Mouse (Mus musculus) lung, embryonic 16.5 days (tissue): Measurements from ENCODE around the gene Pex14. TPM values are rescaled to one million over a fixed set of nuclear protein-coding genes. Genes with fewer than 3 reads are reported as not detected.
A peak's percentile ranks its signal among the peaks of the same experiment; 100 is the strongest.

Experiments
- ATAC-seq: fragments of 200-750 bp; cut with Nextera tagmentation; 2 replicates; pipeline ENCODE4 v1.8.0; 2017; ENCODE audit warnings: low read depth, mild to moderate bottlenecking, moderate library complexity
- H3K27ac ChIP-seq: fragments of 300-500 bp; sonication (generic); 2 replicates; pipeline ENCODE4 v1.5.1; 2014; ENCODE audit warnings: mild to moderate bottlenecking, control low read depth, low read length
- H3K27me3 ChIP-seq: fragments of 300-500 bp; sonication (generic); 2 replicates; pipeline ENCODE4 v1.6.1; 2014; ENCODE audit warnings: low read depth, low read length, mixed read lengths; ENCODE audit not compliant: control insufficient read depth, insufficient read depth
- H3K36me3 ChIP-seq: fragments of 300-500 bp; sonication (generic); 2 replicates; pipeline ENCODE4 v1.6.1; 2014; ENCODE audit warnings: low read length; ENCODE audit not compliant: control insufficient read depth, insufficient read depth
- H3K4me1 ChIP-seq: fragments of 300-500 bp; sonication (generic); replicated peaks from 2 replicates; pipeline ENCODE4 v1.6.1; 2014; ENCODE audit warnings: low read length, mixed read lengths; ENCODE audit not compliant: control insufficient read depth, insufficient read depth
- H3K4me2 ChIP-seq: fragments of 300-500 bp; sonication (generic); 2 replicates; pipeline ENCODE4 v1.6.1; 2014; ENCODE audit warnings: low read depth, low read length, control low read depth
- H3K4me3 ChIP-seq: fragments of 300-500 bp; sonication (generic); 2 replicates; pipeline ENCODE4 v1.5.1; 2014; ENCODE audit warnings: mild to moderate bottlenecking, low read length, control low read depth
- H3K9ac ChIP-seq: fragments of 300-500 bp; sonication (generic); 2 replicates; pipeline ENCODE4 v1.6.1; 2014; ENCODE audit warnings: low read length, control low read depth
- H3K9me3 ChIP-seq: fragments of 300-500 bp; sonication (generic); 2 replicates; pipeline ENCODE4 v1.6.1; 2016; ENCODE audit warnings: low read length; ENCODE audit not compliant: control insufficient read depth
- WGBS: fragments of 180-500 bp; shearing (Covaris S2); extraction: QIAGEN DNeasy Blood & Tissue Kit; methylation state at CpG from one replicate; pipeline ENCODE4 v1.1.7; 2014; 5-methylcytosine and 5-hydroxymethylcytosine counted together
- polyA plus RNA-seq: library from polyadenylated mRNA; unstranded; fragments of >200 nt; fragmentation: Nextera tagmentation; extraction: Ambion mirVana; gene quantifications from 2 replicates; pipeline ENCODE4 v1.2.1, GENCODE M21; 2015

The Pex14 gene
- polyA plus RNA-seq: 47.5 and 48.8 TPM in 2 replicates

DNA sequence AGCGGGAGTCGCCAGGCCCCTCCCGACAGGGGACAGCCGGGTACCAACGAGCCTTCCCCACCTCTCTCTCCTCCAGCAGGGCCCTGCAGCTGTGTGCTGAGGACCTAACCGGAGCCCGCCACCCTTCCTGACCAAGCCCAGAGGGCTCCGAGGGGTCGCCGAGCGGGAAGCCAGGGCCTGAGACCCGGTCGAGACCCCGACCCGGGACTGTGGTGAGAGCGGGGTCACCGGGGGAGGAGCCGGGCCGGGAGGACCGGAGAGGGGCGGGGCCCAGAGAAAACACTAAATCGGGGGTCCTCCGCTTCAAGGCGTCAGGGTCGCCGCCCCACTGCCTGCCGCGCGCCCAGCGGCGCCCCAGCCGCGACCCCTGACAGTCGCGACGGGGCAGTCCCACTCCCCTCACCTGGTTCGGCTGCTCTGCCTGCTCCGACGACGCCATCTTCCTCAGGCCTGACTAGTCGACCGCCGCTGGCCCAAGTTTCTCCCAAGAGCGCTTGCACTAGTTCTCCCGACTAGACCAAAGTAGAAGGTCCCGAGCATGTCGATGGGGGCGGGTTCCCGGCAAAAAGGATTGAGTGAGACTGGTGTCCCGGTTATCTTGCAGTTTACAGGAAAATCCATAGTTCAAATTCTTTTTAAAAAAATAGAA is at the start of gene Pex14:
TSS of gene Pex14 (minus strand) at position 508 of the 649 bp plus-strand sequence.
- H3K9ac ChIP-seq: peak within 1 kb of the TSS; percentile 94

DNA sequence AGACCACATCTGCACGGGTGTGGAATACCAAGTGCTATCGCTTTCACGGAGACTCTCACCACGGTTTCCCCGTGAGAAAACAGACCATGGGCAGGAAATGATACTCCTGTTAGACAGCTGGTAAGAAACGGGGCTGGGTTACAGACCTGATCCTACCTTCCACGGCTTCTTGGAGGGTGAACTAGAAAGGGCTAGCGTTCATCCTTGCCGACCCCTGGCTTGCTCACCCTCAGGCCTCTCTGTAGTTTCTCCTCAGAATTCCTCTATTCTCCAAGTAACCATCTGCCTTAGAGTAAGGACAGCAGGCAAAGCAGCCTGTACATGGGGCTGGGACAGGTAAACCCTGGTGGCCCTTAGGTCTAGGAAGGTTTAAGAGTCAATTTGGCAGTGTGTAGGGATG is 49.5 kb upstream of the Pex14 start:
- Histone ChIP-seq H3K4me2 (no peak overlapping the region), H3K9ac (no peak overlapping the region), H3K27me3 (no peaks in the 10 kb centered on the region), H3K4me1 (peaks cover 3% of the 10 kb centered on the region; the same call in 1 of the 2 replicates), H3K36me3 (peaks cover 37% of the 10 kb centered on the region), H3K4me3 (no peak overlapping the region), H3K9me3 (no peaks in the 10 kb centered on the region), H3K27ac (no peak overlapping the region)
- no peak for ATAC-seq
- 79% methylated on average over 9 of the region's 9 CpGs for WGBS

More for the DNA sequence above, at the start of gene Pex14:
- Histone ChIP-seq H3K4me3 (peak within 1 kb of the TSS; percentile 100), H3K9me3 (no peaks in the 10 kb centered on the region), H3K36me3 (no peaks in the 10 kb centered on the region), H3K27ac (peak within 1 kb of the TSS; percentile 30; the same call in 1 of the 2 replicates), H3K27me3 (no peaks in the 10 kb centered on the region), H3K4me2 (peak within 1 kb of the TSS; percentile 96), H3K4me1 (peaks cover 15% of the 10 kb centered on the region)
- under 1% methylated on average over 49 of the region's 50 CpGs for WGBS
- peak; percentile 79 for ATAC-seq

DNA sequence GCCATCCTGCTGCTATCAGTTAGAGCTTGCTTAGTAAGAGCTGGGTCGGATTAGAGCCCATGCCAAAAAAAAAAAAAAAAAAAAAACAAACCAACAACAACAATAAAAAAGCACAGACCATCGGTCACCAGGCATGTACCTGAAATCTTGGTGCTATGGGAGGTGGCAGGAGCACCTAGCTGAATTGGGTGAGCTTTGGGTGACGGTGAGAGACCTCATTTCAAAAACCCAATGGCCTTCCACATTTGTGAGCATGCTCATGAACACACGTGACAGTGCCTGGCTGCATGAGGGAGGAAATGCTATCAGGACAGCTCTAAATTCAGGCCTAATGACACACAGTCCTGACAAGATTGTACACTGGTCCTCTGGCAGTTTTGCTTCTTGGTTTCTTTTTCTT is 48.4 kb upstream of the Pex14 start:
- peaks cover 26% of the 10 kb centered on the region for H3K36me3 ChIP-seq
- no peak overlapping the region for H3K4me2 ChIP-seq
- no peak overlapping the region for H3K9ac ChIP-seq
- H3K27ac ChIP-seq: no peak overlapping the region
- no peaks in the 10 kb centered on the region for H3K9me3 ChIP-seq
- H3K4me3 ChIP-seq: no peak overlapping the region
- WGBS: 72% methylated on average over 4 of the region's 4 CpGs
- no peaks in the 10 kb centered on the region for H3K27me3 ChIP-seq
- peaks cover 3% of the 10 kb centered on the region; the same call in 1 of the 2 replicates for H3K4me1 ChIP-seq
- ATAC-seq: no peak

DNA sequence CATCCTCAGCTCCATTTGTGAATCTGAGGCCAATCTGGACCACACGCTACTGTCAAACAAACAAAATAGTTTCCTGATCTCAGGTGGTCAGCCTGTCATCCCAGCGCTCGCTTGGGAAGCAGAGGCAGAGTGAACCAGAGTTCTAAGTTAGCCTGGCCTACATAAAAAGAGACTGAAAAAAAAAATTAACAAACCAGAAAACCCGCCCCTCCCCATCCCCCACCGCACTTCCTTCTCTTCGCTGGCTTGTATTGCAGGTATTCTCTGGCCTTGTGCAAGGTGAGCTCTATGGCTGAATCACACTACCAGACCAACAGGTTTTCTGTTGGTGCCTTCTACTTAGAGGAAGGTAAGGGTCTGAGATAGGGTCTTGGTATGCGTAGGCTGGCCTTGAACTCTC is 47.9 kb upstream of the Pex14 start:
- no peak overlapping the region for H3K4me3 ChIP-seq
- H3K36me3 ChIP-seq: peaks cover 21% of the 10 kb centered on the region
- H3K27ac ChIP-seq: no peak overlapping the region
- no peaks in the 10 kb centered on the region for H3K27me3 ChIP-seq
- peaks cover 3% of the 10 kb centered on the region; the same call in 1 of the 2 replicates for H3K4me1 ChIP-seq
- 68% methylated on average over 7 of the region's 7 CpGs for WGBS
- ATAC-seq: no peak
- no peak overlapping the region for H3K9ac ChIP-seq
- no peak overlapping the region for H3K4me2 ChIP-seq
- H3K9me3 ChIP-seq: no peaks in the 10 kb centered on the region

DNA sequence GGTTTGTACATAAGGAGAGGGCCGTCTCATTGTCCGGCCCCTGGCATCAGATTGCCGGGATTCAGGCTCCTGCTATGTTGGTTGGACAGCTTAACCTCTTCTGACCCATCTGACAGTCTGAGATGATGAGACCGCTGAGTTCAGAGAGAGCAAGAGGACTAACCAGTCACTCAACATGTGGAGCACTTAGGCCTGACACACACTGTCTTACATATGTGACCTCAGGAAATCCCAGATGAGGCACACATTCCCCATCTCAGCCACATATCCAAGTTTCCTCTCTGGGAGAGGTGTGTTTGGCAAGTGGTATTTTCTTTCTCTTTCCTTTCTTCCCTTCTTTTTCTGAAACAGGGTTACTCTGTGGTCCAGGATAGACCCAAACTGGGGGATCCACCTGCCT is 45.5 kb upstream of the Pex14 start:
- Histone ChIP-seq H3K9ac (no peak overlapping the region), H3K27me3 (no peaks in the 10 kb centered on the region), H3K4me2 (no peak overlapping the region), H3K4me1 (peaks cover 3% of the 10 kb centered on the region; the same call in 1 of the 2 replicates), H3K36me3 (0 out of 2 replicates have a peak, but pooled peaks cover under 1% of the 10 kb centered on the region), H3K4me3 (no peak overlapping the region), H3K9me3 (no peaks in the 10 kb centered on the region), H3K27ac (no peak overlapping the region)
- WGBS: 71% methylated on average over 4 of the region's 4 CpGs
- no peak for ATAC-seq

DNA sequence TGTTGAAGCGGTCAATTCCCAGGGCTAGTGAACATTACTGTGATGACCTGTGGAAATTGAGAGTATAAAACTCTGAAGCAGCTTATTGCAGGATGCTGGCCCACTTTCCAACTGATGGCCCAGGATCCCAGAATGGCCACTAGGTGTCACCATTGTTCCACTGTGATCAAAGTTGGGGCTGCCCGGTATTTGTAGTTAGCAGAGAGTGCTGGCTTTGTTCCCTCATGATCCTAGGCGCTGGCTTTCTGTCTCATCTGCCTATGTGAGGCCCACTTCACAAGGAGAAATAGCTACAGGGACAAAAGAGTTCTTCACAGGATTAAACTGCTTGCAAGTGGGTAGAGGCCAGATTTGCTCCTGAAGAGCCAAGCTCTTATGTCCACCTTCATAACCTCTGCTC is 44.8 kb upstream of the Pex14 start:
- H3K4me3 ChIP-seq: no peak overlapping the region
- 4% methylated on average over 3 of the region's 3 CpGs for WGBS
- peaks cover 3% of the 10 kb centered on the region; the same call in 1 of the 2 replicates for H3K4me1 ChIP-seq
- H3K9me3 ChIP-seq: no peaks in the 10 kb centered on the region
- H3K27ac ChIP-seq: no peak overlapping the region
- no peak overlapping the region for H3K9ac ChIP-seq
- no peak overlapping the region for H3K4me2 ChIP-seq
- no peaks in the 10 kb centered on the region for H3K27me3 ChIP-seq
- peak; percentile 88 for ATAC-seq
- H3K36me3 ChIP-seq: no peaks in the 10 kb centered on the region

DNA sequence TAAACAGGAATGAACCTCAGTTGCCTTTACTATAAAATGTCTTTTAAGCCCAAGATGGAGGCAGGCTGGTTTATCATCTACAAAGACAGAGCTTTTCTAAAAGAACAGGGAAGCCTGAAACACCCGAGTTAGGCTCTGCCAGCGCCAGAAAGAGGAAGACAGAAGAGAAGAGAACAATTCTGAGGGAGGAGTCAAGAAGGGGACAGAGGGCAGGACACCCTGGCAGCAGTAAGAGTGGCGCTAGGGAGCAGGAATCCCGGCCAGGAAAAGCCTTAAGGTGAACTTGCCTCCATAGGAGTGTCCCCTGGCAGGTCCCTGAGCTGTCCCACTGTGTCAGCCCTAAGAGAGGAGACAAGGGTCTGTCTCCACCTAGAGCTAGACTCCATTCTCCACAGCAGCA is 43.9 kb upstream of the Pex14 start:
- no peaks in the 10 kb centered on the region for H3K27me3 ChIP-seq
- H3K27ac ChIP-seq: no peak overlapping the region
- ATAC-seq: no peak
- peaks cover 3% of the 10 kb centered on the region; the same call in 1 of the 2 replicates for H3K4me1 ChIP-seq
- H3K4me2 ChIP-seq: no peak overlapping the region
- H3K36me3 ChIP-seq: no peaks in the 10 kb centered on the region
- H3K9ac ChIP-seq: no peak overlapping the region
- 31% methylated on average over 4 of the region's 4 CpGs for WGBS
- no peaks in the 10 kb centered on the region for H3K9me3 ChIP-seq
- H3K4me3 ChIP-seq: no peak overlapping the region

DNA sequence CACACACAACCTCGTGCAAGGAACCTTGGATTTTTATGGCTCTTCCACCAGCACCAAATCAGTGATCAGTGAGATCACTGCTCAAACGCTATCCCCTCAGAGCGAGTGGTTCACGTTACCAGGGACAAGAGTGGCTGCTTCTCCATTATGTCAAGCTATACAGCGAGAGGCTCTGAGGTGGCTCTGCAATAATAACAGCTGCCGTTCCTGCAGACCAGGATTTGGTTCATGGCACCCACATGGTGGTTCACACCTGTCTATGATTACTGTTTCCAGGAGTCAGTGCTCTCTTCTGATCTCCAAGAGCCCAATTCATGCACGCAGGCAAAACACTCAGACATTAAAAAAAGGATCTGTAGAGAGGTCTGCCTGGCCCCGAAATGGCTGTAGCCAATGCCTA is 38.8 kb upstream of the Pex14 start:
- H3K27me3 ChIP-seq: no peaks in the 10 kb centered on the region
- no peak for ATAC-seq
- H3K4me1 ChIP-seq: peaks cover 5% of the 10 kb centered on the region; the same call in 1 of the 2 replicates
- H3K4me3 ChIP-seq: no peak overlapping the region
- no peak overlapping the region for H3K27ac ChIP-seq
- 61% methylated on average over 8 of the region's 8 CpGs for WGBS
- no peaks in the 10 kb centered on the region for H3K36me3 ChIP-seq
- no peak overlapping the region for H3K4me2 ChIP-seq
- no peak overlapping the region for H3K9ac ChIP-seq
- H3K9me3 ChIP-seq: no peaks in the 10 kb centered on the region

DNA sequence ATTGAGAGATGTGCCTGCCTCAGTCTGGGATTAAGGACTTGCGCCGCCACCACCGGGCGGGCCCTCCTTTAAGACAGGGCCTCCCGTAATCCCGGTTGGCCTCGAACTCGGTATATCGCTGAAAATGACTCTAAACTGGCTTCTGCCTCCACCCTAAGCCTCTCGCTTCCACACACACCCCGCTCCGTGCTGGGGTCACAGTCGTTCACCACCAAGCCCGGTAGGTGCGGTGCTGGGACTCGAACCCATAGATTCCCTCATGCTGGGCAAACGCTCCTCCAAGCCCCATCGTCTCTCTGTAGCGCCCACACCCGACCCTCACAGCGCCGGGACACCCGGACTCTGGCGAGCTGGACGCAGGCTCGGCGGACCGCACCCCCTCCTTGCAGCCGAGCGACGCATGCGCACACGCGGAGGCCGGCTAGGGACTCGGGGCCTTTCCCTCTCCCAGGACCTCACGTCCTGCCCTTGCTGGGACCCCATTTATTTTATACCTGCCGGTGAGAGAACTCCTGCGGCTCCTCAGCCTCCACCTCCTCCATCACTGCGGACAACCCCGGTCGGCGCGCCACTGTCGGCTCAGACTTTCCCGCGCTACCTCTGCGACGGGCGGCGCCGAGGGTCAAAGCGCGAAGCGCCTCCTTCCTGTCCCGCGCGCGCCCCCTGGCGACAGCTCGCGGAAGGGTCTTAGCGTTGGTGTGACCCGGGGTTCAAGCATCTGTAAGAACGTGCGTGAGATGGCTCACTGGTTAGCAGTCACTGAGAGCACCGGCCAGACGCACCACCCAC is 37.5 kb upstream of the Pex14 start, which contains the start of gene Cenps:
TSS of gene Cenps (minus strand) at position 648 of the 789 bp plus-strand sequence.
- peak within 1 kb of the TSS; percentile 68 for H3K4me3 ChIP-seq
- no peaks in the 10 kb centered on the region for H3K27me3 ChIP-seq
- no peaks in the 10 kb centered on the region for H3K9me3 ChIP-seq
- peak; percentile 96 for ATAC-seq
- H3K4me1 ChIP-seq: peaks cover 10% of the 10 kb centered on the region; the same call in 1 of the 2 replicates
- WGBS: under 1% methylated on average over 67 of the region's 68 CpGs
- peak within 1 kb of the TSS; percentile 78 for H3K9ac ChIP-seq
- no peaks in the 10 kb centered on the region for H3K36me3 ChIP-seq
- H3K27ac ChIP-seq: peak within 1 kb of the TSS; percentile 83
- H3K4me2 ChIP-seq: peak within 1 kb of the TSS; percentile 74
